Mouse (Mus musculus) 3T3-L1 (cell line): ENCODE results near the gene Lrrc41.

Experiments used
- DNase-seq: peaks from one replicate; pipeline ENCODE4 v3.0.0-alpha.2; 2015; ENCODE audit warnings: low read depth, low spot score

The Lrrc41 gene

GRCm38 (mm10) chr4:116074861-116075620 lies at the start of gene Lrrc41, which contains the start of gene Uqcrh:
TSS of gene Lrrc41 (plus strand) at chr4:116075269.
TSS of gene Uqcrh (minus strand) at chr4:116075071.
- peak; percentile 96 for DNase-seq

GRCm38 (mm10) chr4:116032906-116033305 lies 42.2 kb upstream of the Lrrc41 start:
- no peak for DNase-seq

- no peak for DNase-seq
Observed at GRCm38 (mm10) chr4:116033374-116033773, 41.7 kb upstream of the Lrrc41 start.

- DNase-seq: no peak
Observed at GRCm38 (mm10) chr4:116040466-116040865, 34.6 kb upstream of the Lrrc41 start.

- DNase-seq: peak; percentile 3
Observed at GRCm38 (mm10) chr4:116042186-116042585, 32.9 kb upstream of the Lrrc41 start.

- no peak for DNase-seq
Observed at GRCm38 (mm10) chr4:116046604-116047003, 28.5 kb upstream of the Lrrc41 start.

GRCm38 (mm10) chr4:116047681-116048080 lies 27.4 kb upstream of the Lrrc41 start:
- DNase-seq: no peak

GRCm38 (mm10) chr4:116048130-116048920 lies 26.7 kb upstream of the Lrrc41 start:
- DNase-seq: no peak

GRCm38 (mm10) chr4:116049211-116049610 lies 25.9 kb upstream of the Lrrc41 start:
- DNase-seq: peak; percentile 64

- DNase-seq: peak; percentile 58
Observed at GRCm38 (mm10) chr4:116052526-116053293, 22.4 kb upstream of the Lrrc41 start.

- DNase-seq: peak; percentile 96
Observed at GRCm38 (mm10) chr4:116053399-116053961, 21.6 kb upstream of the Lrrc41 start, which contains the start of gene Nsun4. TSS of gene Nsun4 (minus strand) at chr4:116053876.

GRCm38 (mm10) chr4:116057559-116057958 lies 17.5 kb upstream of the Lrrc41 start:
- DNase-seq: no peak

- no peak for DNase-seq
Observed at GRCm38 (mm10) chr4:116059012-116059726, 15.9 kb upstream of the Lrrc41 start.

- DNase-seq: no peak
Observed at GRCm38 (mm10) chr4:116063855-116064254, 11.2 kb upstream of the Lrrc41 start.

- DNase-seq: no peak
Observed at GRCm38 (mm10) chr4:116070116-116070515, 5.0 kb upstream of the Lrrc41 start.

- peak; percentile 75 for DNase-seq
Observed at GRCm38 (mm10) chr4:116073146-116073545, 1.9 kb upstream of the Lrrc41 start.

GRCm38 (mm10) chr4:116074145-116074675 lies 859 bp upstream of the Lrrc41 start:
- DNase-seq: peak; percentile 71

GRCm38 (mm10) chr4:116075631-116076368 lies 731 bp downstream of the Lrrc41 start:
- peak; percentile 64 for DNase-seq

- peak; percentile 58 for DNase-seq
Observed at GRCm38 (mm10) chr4:116076369-116077231, 1.5 kb downstream of the Lrrc41 start.
